Mouse (Mus musculus) limb, embryonic 11.5 days (tissue): Measurements from ENCODE around the gene Cox4i1. TPM values are rescaled to one million over a fixed set of nuclear protein-coding genes. Genes with fewer than 3 reads are reported as not detected.
"Not testable (repeated sequence)": the region's sequence is repeated elsewhere in the genome, so short reads cannot be mapped to it uniquely, and the experiment has no call there.

ENCODE experiments used
- ATAC-seq: fragments of 200-750 bp; cut with Nextera tagmentation; 2 replicates; pipeline ENCODE4 v1.8.0; 2017; ENCODE audit warnings: low read depth; ENCODE audit not compliant: insufficient number of reproducible peaks, low FRiP score, low TSS enrichment
- DNase-seq: peaks from one replicate; pipeline ENCODE4 v3.0.0-alpha.2; 2015; ENCODE audit warnings: low spot score
- H3K27ac ChIP-seq: fragments of 300-500 bp; sonication (generic); replicated peaks from 2 replicates; pipeline ENCODE4 v1.5.1; 2014; ENCODE audit warnings: low read depth, mild to moderate bottlenecking, low read length
- H3K27me3 ChIP-seq: fragments of 300-500 bp; sonication (generic); 2 replicates; pipeline ENCODE4 v1.6.1; 2014; ENCODE audit warnings: mild to moderate bottlenecking, low read length, mixed read lengths; ENCODE audit not compliant: control insufficient read depth, insufficient read depth
- H3K36me3 ChIP-seq: fragments of 300-500 bp; sonication (generic); 2 replicates; pipeline ENCODE4 v1.6.1; 2014; ENCODE audit warnings: mild to moderate bottlenecking, low read length, moderate library complexity, mixed read lengths; ENCODE audit not compliant: control insufficient read depth, insufficient read depth
- H3K4me1 ChIP-seq: fragments of 300-500 bp; sonication (generic); 2 replicates; pipeline ENCODE4 v1.6.1; 2014; ENCODE audit warnings: low read length, mixed read lengths; ENCODE audit not compliant: control insufficient read depth, insufficient read depth
- H3K4me2 ChIP-seq: fragments of 300-500 bp; sonication (generic); 2 replicates; pipeline ENCODE4 v1.6.1; 2014; ENCODE audit warnings: low read depth, mild to moderate bottlenecking, moderate library complexity; ENCODE audit not compliant: severe bottlenecking
- H3K4me3 ChIP-seq: fragments of 300-500 bp; sonication (generic); 2 replicates; pipeline ENCODE4 v1.5.1; 2014; ENCODE audit warnings: low read depth, low read length
- H3K9ac ChIP-seq: fragments of 300-500 bp; sonication (generic); 2 replicates; pipeline ENCODE4 v1.6.1; 2014; ENCODE audit warnings: mild to moderate bottlenecking, low read length
- H3K9me3 ChIP-seq: fragments of 300-500 bp; sonication (generic); 2 replicates; pipeline ENCODE4 v1.6.1; 2016; ENCODE audit warnings: low read length; ENCODE audit not compliant: control insufficient read depth
- WGBS: fragments of 180-500 bp; shearing (Covaris S2); extraction: QIAGEN DNeasy Blood & Tissue Kit; methylation state at CpG from one replicate; pipeline ENCODE4 v1.1.7; 2014; 5-methylcytosine and 5-hydroxymethylcytosine counted together
- polyA plus RNA-seq: library from polyadenylated mRNA; unstranded; fragments of >200 nt; fragmentation: Nextera tagmentation; extraction: Ambion mirVana; gene quantifications from 2 replicates; pipeline ENCODE4 v1.2.1, GENCODE M21; 2014

The Cox4i1 gene
- polyA plus RNA-seq, 1 experiment from 2014 or later = 921 TPM

DNA sequence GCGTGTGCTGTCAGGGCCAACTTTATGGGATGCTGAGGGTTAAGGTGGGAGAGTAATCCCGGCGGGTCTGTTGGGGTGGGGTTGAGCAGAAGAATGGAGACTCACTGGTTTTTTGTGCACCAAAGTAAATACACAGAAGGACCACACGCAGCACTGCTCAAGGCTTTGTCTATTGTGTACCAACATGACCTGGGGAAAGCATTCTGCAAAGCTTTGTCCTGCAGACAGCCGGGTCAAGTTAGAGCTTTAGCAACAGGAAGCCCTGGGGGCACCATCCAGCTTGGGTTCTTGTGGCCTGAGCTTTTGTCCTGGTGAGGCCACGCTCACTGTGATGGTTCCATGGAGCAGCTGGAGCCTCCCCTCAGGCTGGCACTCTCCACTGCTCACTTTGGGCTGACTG is 3.8 kb downstream of the Cox4i1 start:
- peaks cover 20% of the 10 kb centered on the region for H3K36me3 ChIP-seq
- DNase-seq (no peak), ATAC-seq (no peak)
- H3K27ac ChIP-seq = no peak overlapping the region
- H3K9ac ChIP-seq = no peak overlapping the region
- no peaks in the 10 kb centered on the region for H3K27me3 ChIP-seq
- H3K4me2 ChIP-seq = no peak overlapping the region
- H3K9me3 ChIP-seq = no peaks in the 10 kb centered on the region
- H3K4me1 ChIP-seq = peaks cover 3% of the 10 kb centered on the region; the same call in 1 of the 2 replicates
- H3K4me3 ChIP-seq = no peak overlapping the region
- 86% methylated on average over 6 of the region's 6 CpGs for WGBS

- H3K27ac ChIP-seq = no peak overlapping the region
- DNase-seq = no peak
- no peaks in the 10 kb centered on the region for H3K27me3 ChIP-seq
- ATAC-seq = no peak
- H3K9ac ChIP-seq = no peak overlapping the region
- peaks cover 20% of the 10 kb centered on the region for H3K36me3 ChIP-seq
- H3K4me1 ChIP-seq = no peaks in the 10 kb centered on the region
- H3K4me3 ChIP-seq = no peak overlapping the region
- 92% methylated on average over 16 of the region's 16 CpGs for WGBS
- no peaks in the 10 kb centered on the region for H3K9me3 ChIP-seq
- H3K4me2 ChIP-seq = no peak overlapping the region
Measured at GRCm38 (mm10) chr8:120672626-120673229, 4.7 kb downstream of the Cox4i1 start.

DNA sequence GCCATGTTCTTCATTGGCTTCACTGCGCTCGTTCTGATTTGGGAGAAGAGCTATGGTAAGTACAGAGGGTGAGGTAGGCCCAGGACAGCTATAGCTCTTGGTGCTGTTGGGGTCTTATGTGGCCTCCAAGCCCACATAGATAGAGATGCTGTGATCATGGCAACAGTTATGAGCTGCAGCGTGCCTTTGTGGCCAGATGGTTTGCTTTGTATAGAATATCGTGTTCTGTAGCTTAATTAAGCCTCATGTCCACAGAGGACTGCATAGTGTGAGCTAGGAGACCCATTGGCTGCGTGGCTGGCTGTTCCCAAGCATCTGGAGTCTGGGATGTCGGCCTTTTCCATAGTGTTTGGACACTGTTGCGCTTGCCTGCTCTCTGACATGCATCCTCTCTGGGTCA is 5.3 kb downstream of the Cox4i1 start:
- Histone ChIP-seq H3K9ac (no peak overlapping the region), H3K27me3 (no peaks in the 10 kb centered on the region), H3K4me1 (no peaks in the 10 kb centered on the region), H3K4me3 (no peak overlapping the region), H3K4me2 (no peak overlapping the region), H3K27ac (no peak overlapping the region), H3K36me3 (peaks cover 20% of the 10 kb centered on the region), H3K9me3 (no peaks in the 10 kb centered on the region)
- ATAC-seq (no peak), DNase-seq (no peak)
- 94% methylated on average over 7 of the region's 7 CpGs for WGBS

- Histone ChIP-seq H3K27me3 (no peaks in the 10 kb centered on the region), H3K9ac (no peak overlapping the region), H3K9me3 (no peaks in the 10 kb centered on the region), H3K4me2 (no peak overlapping the region), H3K27ac (no peak overlapping the region), H3K4me1 (no peaks in the 10 kb centered on the region), H3K36me3 (peaks cover 17% of the 10 kb centered on the region), H3K4me3 (no peak overlapping the region)
- DNase-seq (no peak), ATAC-seq (no peak)
- 71% methylated on average over 8 of the region's 8 CpGs for WGBS
Measured at GRCm38 (mm10) chr8:120675718-120676117, 7.7 kb downstream of the Cox4i1 start.

- Histone ChIP-seq H3K36me3 (peaks cover 6% of the 10 kb centered on the region; the same call in 1 of the 2 replicates), H3K9ac (no peak overlapping the region), H3K4me1 (no peaks in the 10 kb centered on the region), H3K27ac (no peak overlapping the region), H3K27me3 (no peaks in the 10 kb centered on the region), H3K9me3 (no peaks in the 10 kb centered on the region), H3K4me3 (no peak overlapping the region), H3K4me2 (no peak overlapping the region)
- ATAC-seq = peak; percentile 54; the same call in 1 of the 2 replicates
- 14% methylated on average over 10 of the region's 10 CpGs for WGBS
- DNase-seq = peak; percentile 93
Measured at GRCm38 (mm10) chr8:120678447-120678846, 10.4 kb downstream of the Cox4i1 start.

DNA sequence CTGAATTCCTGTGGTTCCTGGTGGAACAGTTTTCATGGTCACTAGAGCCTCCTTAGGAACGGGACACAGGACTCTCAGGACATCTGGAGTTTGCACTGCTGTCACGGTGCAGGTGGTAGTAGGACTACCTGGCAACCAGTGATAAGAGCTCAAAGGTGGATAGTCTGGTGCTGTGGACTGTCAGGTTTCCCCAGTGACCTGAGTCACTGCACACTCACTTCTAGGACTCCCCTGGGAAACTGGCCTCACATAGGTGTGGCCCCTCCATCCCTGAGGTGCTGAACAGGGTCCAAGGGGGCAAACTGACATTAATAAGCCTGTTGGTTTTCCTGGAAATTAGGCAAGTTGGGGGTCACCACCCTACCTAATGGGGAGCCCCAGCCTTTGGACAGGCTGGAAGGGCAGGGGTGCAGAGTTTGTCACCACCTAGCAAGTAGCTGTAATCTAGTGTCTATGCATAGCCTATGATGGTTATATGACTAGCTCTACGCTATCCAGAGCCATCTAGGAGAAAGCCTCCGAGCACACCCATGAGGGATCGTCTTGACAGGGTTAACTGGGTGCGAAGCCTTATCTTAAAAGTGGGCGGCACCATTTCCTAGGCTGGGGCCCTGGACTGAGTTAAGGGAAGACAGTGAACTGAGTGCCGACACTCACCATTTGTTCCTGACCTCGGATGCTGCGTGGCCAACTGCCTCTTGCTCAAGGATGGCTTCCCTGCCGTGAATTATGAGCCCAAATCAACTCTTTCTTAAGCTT is 11.8 kb downstream of the Cox4i1 start:
- ATAC-seq = no peak
- no peaks in the 10 kb centered on the region for H3K4me1 ChIP-seq
- H3K4me2 ChIP-seq = no peak overlapping the region
- no peaks in the 10 kb centered on the region for H3K36me3 ChIP-seq
- no peaks in the 10 kb centered on the region for H3K9me3 ChIP-seq
- H3K27ac ChIP-seq = no peak overlapping the region
- no peak overlapping the region for H3K4me3 ChIP-seq
- H3K9ac ChIP-seq = no peak overlapping the region
- H3K27me3 ChIP-seq = no peaks in the 10 kb centered on the region
- no peak for DNase-seq
- 53% methylated on average over 11 of the region's 11 CpGs for WGBS

GRCm38 (mm10) chr8:120680405-120680804 is 12.4 kb downstream of the Cox4i1 start:
- not testable (repeated sequence) for ATAC-seq
- peak; percentile 57 for DNase-seq
- WGBS = 68% methylated on average over 7 of the region's 7 CpGs

GRCm38 (mm10) chr8:120681113-120681512 is 13.1 kb downstream of the Cox4i1 start:
- H3K9ac ChIP-seq = no peak overlapping the region
- no peak overlapping the region for H3K27ac ChIP-seq
- no peak overlapping the region for H3K4me3 ChIP-seq
- no peak overlapping the region for H3K4me2 ChIP-seq
- no peaks in the 10 kb centered on the region for H3K36me3 ChIP-seq
- no peak for ATAC-seq
- WGBS = 77% methylated on average over 10 of the region's 10 CpGs
- H3K9me3 ChIP-seq = no peaks in the 10 kb centered on the region
- H3K4me1 ChIP-seq = no peaks in the 10 kb centered on the region
- no peak for DNase-seq
- H3K27me3 ChIP-seq = no peaks in the 10 kb centered on the region

More at GRCm38 (mm10) chr8:120680405-120680804, 12.4 kb downstream of the Cox4i1 start:
- not testable (repeated sequence) for H3K9me3 ChIP-seq, H3K27me3 ChIP-seq, H3K4me1 ChIP-seq, H3K9ac ChIP-seq, H3K27ac ChIP-seq, H3K4me3 ChIP-seq, H3K36me3 ChIP-seq, H3K4me2 ChIP-seq
